Mouse (Mus musculus) urinary bladder, postnatal 25 days (tissue): ENCODE measurements around the gene Meis2.

ENCODE experiments used
- DNase-seq: peaks from one replicate; pipeline ENCODE4 v3.0.0; 2022; ENCODE audit warnings: low spot score

Meis2 gene

GRCm38 (mm10) chr2:116049710-116050109 is 15.9 kb downstream of the Meis2 start:
- DNase-seq, result no peak

- no peak for DNase-seq
These were observed 18.3 kb downstream of the Meis2 start for GRCm38 (mm10) chr2:116047365-116047764.

GRCm38 (mm10) chr2:116045048-116045447 is 20.6 kb downstream of the Meis2 start:
- DNase-seq, result no peak

- no peak for DNase-seq
These were observed 22.5 kb downstream of the Meis2 start for GRCm38 (mm10) chr2:116042934-116043698.

GRCm38 (mm10) chr2:116042447-116042846 is 23.2 kb downstream of the Meis2 start:
- DNase-seq, result no peak

GRCm38 (mm10) chr2:116041683-116042262 is 23.9 kb downstream of the Meis2 start:
- DNase-seq, result no peak

GRCm38 (mm10) chr2:116035345-116035744 is 30.3 kb downstream of the Meis2 start:
- no peak for DNase-seq

GRCm38 (mm10) chr2:116028127-116028526 is 37.5 kb downstream of the Meis2 start:
- DNase-seq, result no peak

- DNase-seq, result no peak
These were observed 42.8 kb downstream of the Meis2 start for GRCm38 (mm10) chr2:116022876-116023275.

- no peak for DNase-seq
These were observed 43.7 kb downstream of the Meis2 start for GRCm38 (mm10) chr2:116021931-116022330.

- DNase-seq, result no peak
These were observed 44.6 kb downstream of the Meis2 start for GRCm38 (mm10) chr2:116021046-116021445.

GRCm38 (mm10) chr2:116020451-116020951 is 45.1 kb downstream of the Meis2 start:
- no peak for DNase-seq

GRCm38 (mm10) chr2:116019959-116020358 is 45.7 kb downstream of the Meis2 start:
- DNase-seq, result no peak

- no peak for DNase-seq
These were observed 46.2 kb downstream of the Meis2 start for GRCm38 (mm10) chr2:116019466-116019794.

- no peak for DNase-seq
These were observed 46.7 kb downstream of the Meis2 start for GRCm38 (mm10) chr2:116018781-116019465.

- DNase-seq, result no peak
These were observed 50.1 kb downstream of the Meis2 start for GRCm38 (mm10) chr2:116015520-116015919.

- no peak for DNase-seq
These were observed 55.2 kb downstream of the Meis2 start for GRCm38 (mm10) chr2:116010469-116010868.

GRCm38 (mm10) chr2:116010061-116010460 is 55.6 kb downstream of the Meis2 start:
- DNase-seq, result no peak

- no peak for DNase-seq
These were observed 56.3 kb downstream of the Meis2 start for GRCm38 (mm10) chr2:116009097-116009970.

- no peak for DNase-seq
These were observed 63.3 kb downstream of the Meis2 start for GRCm38 (mm10) chr2:116002354-116002753.

- no peak for DNase-seq
These were observed 64.1 kb downstream of the Meis2 start for GRCm38 (mm10) chr2:116001352-116002138.
